Mouse (Mus musculus) CD4-positive, CD25-positive, alpha-beta regulatory T cell, adult 2 months (primary cell): ENCODE measurements around the gene Tmem108.
A peak's percentile ranks its signal among the peaks of the same experiment; 100 is the strongest.

Experiments used
- DNase-seq: peaks from one replicate; pipeline ENCODE4 v3.0.0-alpha.2; 2012; ENCODE audit warnings: low read depth, low spot score

Gene Tmem108

GRCm38 (mm10) chr9:103721081-103721480 is 40.6 kb downstream of the Tmem108 start:
- no peak for DNase-seq

GRCm38 (mm10) chr9:103720021-103720420 is 41.6 kb downstream of the Tmem108 start:
- no peak for DNase-seq

DNA sequence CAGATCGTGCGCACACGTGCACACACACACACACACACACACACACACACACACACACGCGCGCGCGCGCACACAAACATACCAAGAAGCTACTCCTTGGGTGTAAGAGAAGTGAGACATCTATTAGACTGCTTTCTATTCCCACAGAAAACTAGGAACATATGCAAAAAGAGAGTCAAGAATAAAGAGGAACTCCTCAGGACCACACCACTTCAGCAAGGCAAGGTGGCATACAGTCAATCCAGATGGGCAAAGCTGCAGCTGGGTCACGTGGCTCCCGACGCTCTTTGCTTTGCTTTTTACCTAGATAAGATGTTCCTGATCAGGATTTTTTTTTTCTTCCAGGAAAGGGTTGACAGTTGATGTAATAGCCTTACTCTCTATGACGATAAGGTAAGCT is 45.6 kb downstream of the Tmem108 start:
- DNase-seq: no peak

- DNase-seq: no peak
These were observed 46.3 kb downstream of the Tmem108 start for GRCm38 (mm10) chr9:103715352-103715751.

DNA sequence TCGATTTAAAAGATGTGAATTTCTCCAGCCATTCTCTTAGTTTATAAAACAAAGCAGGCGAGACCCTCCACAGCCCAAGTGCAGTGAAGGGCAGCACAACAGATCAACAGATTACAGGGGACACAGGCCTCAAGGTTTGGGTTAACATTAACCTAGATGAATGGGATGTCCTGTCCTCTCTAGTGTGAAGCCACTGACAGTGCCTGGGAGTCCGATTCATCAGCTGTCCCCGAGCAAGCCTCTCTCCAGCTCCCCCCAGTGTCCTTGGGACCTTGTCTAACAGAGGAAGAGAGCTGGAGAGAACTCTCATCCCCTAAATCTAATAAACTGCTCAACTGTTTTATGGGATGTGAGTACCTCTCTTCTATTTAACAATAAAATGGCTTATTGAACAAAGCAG is 48.4 kb downstream of the Tmem108 start:
- no peak for DNase-seq

GRCm38 (mm10) chr9:103712711-103713110 is 48.9 kb downstream of the Tmem108 start:
- no peak for DNase-seq

DNA sequence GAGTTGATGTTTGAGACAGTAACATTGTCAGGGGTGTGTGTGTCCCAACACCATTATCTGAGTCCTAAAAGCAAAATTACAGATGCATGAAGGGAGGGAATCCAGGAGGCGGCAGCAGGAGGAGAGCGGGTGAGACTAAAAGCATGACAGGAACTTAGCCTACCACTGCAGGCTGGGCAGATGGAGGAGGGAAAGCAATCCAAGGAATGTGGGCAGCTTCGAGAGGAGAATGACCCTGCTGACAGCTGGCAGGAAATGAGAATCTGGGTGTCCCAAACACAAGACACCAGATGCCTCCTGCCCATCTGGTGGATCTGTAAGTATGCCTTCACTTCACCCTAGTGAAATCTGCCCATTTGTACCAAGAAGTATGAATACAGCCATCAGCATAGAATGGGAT is 51.9 kb downstream of the Tmem108 start:
- DNase-seq: no peak

GRCm38 (mm10) chr9:103708514-103709173 is 53.0 kb downstream of the Tmem108 start:
- peak; percentile 58 for DNase-seq

GRCm38 (mm10) chr9:103707857-103708256 is 53.8 kb downstream of the Tmem108 start:
- DNase-seq: no peak

DNA sequence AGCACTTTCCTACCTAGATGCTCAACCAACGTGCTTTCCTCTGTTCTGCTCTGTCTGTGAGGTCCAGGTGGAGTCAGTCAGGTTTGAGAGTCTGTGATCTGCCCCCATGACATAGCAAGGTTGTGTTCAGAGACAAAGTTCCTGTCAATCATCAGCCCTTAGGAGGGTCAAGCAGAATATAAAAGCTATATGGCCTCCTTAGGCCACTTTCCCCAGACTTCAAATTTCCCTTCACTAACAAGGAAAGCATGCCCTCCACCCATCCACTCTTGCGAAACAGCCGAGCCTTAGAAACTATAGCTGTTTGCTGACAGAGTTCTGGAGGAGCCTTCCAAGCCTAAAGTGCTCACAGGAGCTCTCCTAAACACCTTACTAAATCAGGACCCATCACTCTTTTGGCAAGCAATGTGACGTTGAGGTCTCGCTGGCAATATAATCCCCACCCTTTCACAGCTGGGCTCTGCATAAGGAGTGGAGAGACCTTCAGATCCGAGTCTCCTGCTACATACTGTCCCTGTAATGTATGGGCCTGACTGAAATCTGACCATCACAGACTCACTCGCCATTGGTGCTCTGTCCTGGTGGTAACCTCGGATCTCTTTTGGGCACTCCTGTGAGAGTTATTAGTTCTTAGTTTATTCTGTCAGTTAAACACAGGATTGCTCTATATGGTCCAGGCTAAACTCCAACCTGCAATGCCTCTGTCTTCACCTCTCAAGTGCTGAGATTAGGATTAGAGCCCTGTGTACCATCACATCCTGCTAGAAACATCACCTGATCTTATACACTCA is 54.4 kb downstream of the Tmem108 start:
- DNase-seq: no peak

DNA sequence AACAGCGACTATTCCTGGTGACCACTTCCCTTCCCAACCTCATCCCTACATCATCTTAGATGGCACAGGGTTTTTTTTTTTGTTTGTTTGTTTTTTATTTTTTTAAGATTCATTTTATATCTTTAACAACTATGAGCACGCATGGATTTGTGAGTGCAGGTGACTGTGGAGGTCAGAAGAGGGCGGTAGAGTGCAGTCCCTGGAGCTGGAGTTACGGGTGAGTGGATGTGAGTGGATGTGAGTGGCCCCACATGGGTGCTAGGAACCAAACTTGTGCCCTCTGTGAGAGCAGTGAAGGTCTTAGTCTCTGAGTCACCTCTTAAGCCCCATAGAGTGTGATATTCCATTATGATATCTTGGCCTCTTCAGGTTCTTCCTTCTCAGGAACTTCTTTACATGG is 55.9 kb downstream of the Tmem108 start:
- DNase-seq: no peak

DNA sequence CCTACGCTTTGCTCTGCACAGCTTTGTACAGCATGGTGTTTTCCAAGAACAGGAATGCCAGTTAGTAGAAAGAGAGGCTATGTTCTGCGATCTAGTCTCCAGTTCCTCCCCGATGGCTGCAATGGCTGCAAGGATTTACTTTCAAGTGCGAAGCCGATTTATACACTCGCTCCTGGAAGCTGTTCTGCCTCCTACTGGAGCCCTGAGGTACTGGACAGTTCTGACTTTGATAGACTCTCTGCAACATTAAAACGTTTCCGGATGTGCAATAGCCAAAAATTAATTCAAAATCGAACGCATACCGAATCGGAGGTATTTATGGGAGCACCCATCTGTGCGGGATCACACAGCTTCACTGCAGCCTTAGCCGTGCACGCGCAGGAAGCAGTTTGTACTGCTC is 58.6 kb downstream of the Tmem108 start:
- DNase-seq: no peak

DNA sequence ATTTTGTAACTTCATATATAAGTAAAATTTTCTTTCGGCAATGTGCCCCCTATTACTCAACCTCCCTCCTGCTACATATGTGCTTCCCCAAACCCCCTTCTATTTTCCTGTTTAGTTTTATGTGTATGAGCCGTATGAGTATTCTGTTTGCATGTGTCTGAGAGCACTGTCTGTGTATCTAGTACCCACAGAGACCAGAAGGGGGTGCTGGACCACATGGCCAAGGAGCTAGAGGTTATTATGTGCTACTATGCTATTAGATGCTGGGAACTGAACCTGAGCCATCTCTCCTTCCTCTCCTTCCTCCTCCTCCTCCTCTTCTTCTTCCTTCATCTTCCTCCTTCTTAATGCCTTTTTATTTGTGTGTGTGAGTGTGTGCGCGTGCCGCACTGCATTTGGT is 59.2 kb downstream of the Tmem108 start:
- peak; percentile 34 for DNase-seq

GRCm38 (mm10) chr9:103701448-103701847 is 60.2 kb downstream of the Tmem108 start:
- no peak for DNase-seq

DNA sequence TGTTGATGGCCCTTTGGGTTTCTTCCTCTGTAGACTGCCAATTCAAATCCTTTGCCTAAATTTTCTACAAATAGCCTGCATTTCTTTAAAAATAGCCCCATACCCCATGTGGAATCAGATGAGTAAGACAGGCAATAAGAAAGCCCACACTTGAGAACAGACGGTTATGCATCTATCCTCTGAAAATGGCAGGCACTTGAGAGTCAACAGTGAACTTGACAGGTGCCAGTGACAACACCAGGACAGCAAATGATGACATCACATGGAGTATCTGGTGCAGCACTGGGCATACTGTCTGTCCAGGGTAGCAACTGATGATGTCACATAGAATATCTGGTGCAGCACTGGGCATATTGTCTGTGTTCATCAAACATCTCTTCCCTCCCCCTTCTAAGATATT is 61.4 kb downstream of the Tmem108 start:
- no peak for DNase-seq

- DNase-seq: no peak
These were observed 64.7 kb downstream of the Tmem108 start for GRCm38 (mm10) chr9:103696967-103697366.

DNA sequence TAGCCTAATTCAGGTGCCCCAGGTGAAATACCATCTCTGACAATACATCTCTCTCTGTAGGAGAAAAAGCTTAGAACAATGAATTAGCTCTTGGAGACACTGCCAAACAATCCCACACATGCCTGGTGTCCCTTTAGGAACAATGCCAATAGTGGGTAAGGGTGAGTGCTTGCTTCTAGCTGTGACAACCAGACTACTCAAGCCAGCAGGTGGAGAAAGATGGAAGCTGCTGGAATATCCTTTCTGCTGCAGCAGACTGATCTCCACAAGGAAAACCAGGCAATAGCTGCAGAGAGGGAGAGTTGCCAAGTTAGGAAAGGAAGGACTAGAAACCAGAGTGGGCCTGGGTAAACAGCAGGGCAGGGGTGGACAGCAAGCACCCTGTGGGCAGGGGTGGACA is 67.8 kb downstream of the Tmem108 start:
- DNase-seq: no peak

DNA sequence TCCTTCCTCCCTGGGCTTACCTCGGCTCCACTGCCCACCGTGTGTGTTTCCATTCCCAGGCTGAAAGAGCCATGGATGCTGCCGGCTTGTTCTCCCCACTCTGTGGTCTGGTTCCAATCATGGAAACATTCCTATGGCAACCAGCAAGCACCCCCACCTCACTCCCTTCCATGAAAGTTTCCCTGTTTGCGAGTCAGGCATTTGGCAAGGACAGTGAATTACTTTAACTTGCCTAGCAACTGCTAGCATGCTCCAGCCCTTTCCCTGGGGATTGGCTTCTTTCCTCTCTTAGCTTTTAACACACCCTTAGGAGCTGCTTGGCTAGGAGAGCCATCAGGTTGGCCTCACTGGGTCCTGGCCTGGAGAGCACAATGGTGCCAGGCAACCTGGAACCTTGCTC is 68.9 kb downstream of the Tmem108 start:
- DNase-seq: no peak

DNA sequence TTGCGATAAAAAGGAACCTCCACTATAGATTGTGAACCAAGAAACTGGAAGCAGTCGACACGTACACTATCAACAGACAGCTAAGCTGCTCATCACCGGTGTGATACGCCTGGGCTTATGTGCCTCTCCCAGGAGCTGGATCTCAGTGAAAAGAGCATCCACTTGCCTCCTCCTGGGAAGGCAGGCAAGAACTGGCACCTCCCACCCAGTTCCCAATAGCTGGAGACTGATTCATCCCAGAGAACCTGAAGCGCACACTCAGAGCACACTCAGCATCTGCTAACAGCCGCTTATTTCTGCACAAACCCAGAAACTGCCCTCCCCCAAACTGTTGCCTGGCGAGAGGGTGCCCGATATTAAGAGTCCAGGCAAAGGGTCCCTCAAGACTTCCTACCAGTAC is 69.8 kb downstream of the Tmem108 start:
- no peak for DNase-seq

DNA sequence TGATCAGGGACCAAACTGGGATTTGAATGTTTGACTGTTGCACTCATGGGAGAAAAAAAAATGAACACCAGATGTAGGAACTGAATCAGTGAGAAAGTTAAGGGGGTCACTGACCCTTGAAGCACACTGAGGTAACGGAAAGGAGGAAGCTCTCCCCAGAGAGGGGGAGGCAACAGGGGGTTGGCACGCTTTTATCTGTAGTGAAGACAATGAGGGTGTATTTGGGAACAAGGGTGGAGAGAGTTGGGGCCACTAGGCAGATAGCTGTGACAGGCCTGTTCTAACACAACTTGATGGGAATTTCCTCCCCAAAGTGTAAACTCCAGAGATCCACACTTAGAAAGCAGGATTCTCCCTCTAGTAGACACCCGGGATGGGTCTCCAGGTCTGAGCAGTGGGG is 71.2 kb downstream of the Tmem108 start:
- DNase-seq: no peak

DNA sequence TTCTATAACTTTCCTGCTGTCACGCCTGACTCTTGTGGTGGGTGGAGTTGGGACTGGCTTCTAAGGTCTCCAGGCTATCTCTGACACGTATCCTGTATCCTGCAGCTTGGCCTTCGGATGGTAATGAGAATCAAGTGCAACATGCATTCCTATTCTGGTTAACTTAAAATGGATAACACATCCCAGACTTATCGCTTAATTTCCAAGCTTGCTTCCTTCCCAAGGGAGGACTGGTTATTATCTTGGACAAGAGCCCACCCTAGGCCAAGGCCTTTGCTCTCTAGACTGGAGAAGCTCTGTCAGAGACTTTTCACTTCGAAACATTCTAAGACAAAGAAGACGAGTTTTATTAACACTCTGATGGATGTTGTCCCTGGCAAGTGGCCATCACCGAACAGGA is 71.9 kb downstream of the Tmem108 start:
- DNase-seq: no peak

DNA sequence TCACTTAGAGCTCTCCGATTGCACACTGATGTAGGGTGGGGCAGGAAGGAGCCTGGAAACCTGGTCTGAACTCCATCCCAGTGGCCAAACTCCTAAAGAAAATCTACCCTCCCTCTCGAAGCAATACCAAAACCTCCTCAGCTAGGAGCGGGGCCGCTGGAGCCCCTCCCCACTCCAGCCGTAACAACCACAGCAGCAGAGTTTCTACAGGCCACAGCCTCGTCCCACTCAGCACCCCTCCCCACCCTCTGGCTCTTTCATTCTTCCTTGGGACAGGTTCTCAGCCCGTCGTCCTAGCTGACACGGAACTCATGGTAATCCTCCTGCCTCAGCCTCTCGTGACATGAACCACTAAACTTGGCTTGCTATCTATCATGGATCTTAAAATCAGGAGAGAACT is 72.6 kb downstream of the Tmem108 start:
- DNase-seq: no peak

- DNase-seq: no peak
These were observed 74.5 kb downstream of the Tmem108 start for GRCm38 (mm10) chr9:103687130-103687529.
